23 mouse cellular contexts compared by ENCODE assay signal in genomic region chr3:131318211-131318610, GRCm38 (mm10). TPM values are rescaled to one million over a fixed set of nuclear protein-coding genes. Genes with fewer than 3 reads are reported as not detected.
DNase-seq lines count a peak whose midpoint lies in the region; ATAC-seq and TF ChIP-seq lines count a peak whose summit lies in the region.
"Had no signal": no experiment of that assay in that cellular context is flagged by ENCODE, and none has a peak within 500 bp of the region (broad histone marks: within the 10 kb centered on the region; RNA-seq: fewer than 3 reads in every experiment).

No protein-coding gene starts in this region.

- 69% methylated on average over 2 of the region's 2 CpGs for WGBS in stomach, postnatal 0 days
- WGBS in limb, embryonic 10.5 days, result 56% methylated on average over 2 of the region's 2 CpGs

- H3K9ac ChIP-seq in stomach, postnatal 0 days (ENCODE audit: low read length), result no peak overlapping the region
- H3K9ac ChIP-seq: embryonic facial prominence, embryonic 12.5 days; forebrain, embryonic 13.5 days; forebrain, embryonic 15.5 days; forebrain, postnatal 0 days had no signal

- TF ChIP-seq EP300 in stomach, postnatal 0 days (optimal IDR thresholded peaks at IDR 0.05), result no peak

- ATAC-seq in megakaryocyte, adult 5-6 weeks (ENCODE audit: poor library complexity, severe bottlenecking), result 0 out of 2 replicates have a peak, but pooled peaks have one; percentile 17
- no peak for ATAC-seq in stomach, postnatal 0 days (ENCODE audit: low FRiP score, low TSS enrichment)
- ATAC-seq: forebrain, embryonic 13.5 days; forebrain, embryonic 15.5 days; forebrain, postnatal 0 days; Patski had no signal

- H3K27ac ChIP-seq in stomach, postnatal 0 days (replicated peaks), result no peak overlapping the region
- no peak overlapping the region for H3K27ac ChIP-seq in limb, embryonic 10.5 days
- H3K27ac ChIP-seq: embryonic facial prominence, embryonic 10.5 days; embryonic facial prominence, embryonic 12.5 days; forebrain, embryonic 13.5 days; forebrain, embryonic 15.5 days had no signal

- H3K9me3 ChIP-seq in stomach, postnatal 0 days (ENCODE audit: control insufficient read depth, low read length), result no peaks in the 10 kb centered on the region
- H3K9me3 ChIP-seq in limb, embryonic 10.5 days (replicated peaks), result no peaks in the 10 kb centered on the region
- H3K9me3 ChIP-seq: embryonic facial prominence, embryonic 10.5 days; embryonic facial prominence, embryonic 12.5 days; forebrain, embryonic 13.5 days; forebrain, embryonic 15.5 days had no signal

- no peak overlapping the region for H3K4me3 ChIP-seq in stomach, postnatal 0 days (ENCODE audit: low read depth, low read length)
- H3K4me3 ChIP-seq in limb, embryonic 10.5 days, result no peak overlapping the region
- H3K4me3 ChIP-seq: embryonic facial prominence, embryonic 10.5 days; embryonic facial prominence, embryonic 12.5 days; forebrain, embryonic 13.5 days; forebrain, embryonic 15.5 days had no signal

- peak; percentile 27 for DNase-seq in retina, postnatal 1 day
- no peak for DNase-seq in retina, embryonic 14.5 days (ENCODE audit: low spot score)
- DNase-seq in R1 (ENCODE audit: low read depth, low spot score), result peak; percentile 55
- DNase-seq in stomach, postnatal 0 days (ENCODE audit: low spot score), result no peak
- no peak for DNase-seq in lung, postnatal 10 days
- no peak for DNase-seq in limb, embryonic 10.5 days (ENCODE audit: low spot score)
- DNase-seq in gastrocnemius, postnatal 10 days, result no peak
- DNase-seq: adrenal gland, adult 2 months; adrenal gland, postnatal 10 days; adrenal gland, postnatal 25 days; cerebellum, adult 11 months; cerebellum, adult 18-20 months; cerebellum, adult 8-10 months; cerebellum, adult 9-11 months; cerebellum, postnatal 14 days; cerebellum, postnatal 36 days; forebrain, postnatal 0 days had no signal

- H3K4me1 ChIP-seq in stomach, postnatal 0 days (replicated peaks; ENCODE audit: control insufficient read depth, insufficient read depth), result no peaks in the 10 kb centered on the region
- peaks cover 27% of the 10 kb centered on the region for H3K4me1 ChIP-seq in limb, embryonic 10.5 days
- H3K4me1 ChIP-seq: forebrain, embryonic 15.5 days had no signal

- H3K4me2 ChIP-seq in stomach, postnatal 0 days (replicated peaks; ENCODE audit: low read depth), result no peak overlapping the region
- H3K4me2 ChIP-seq: embryonic facial prominence, embryonic 12.5 days; forebrain, embryonic 13.5 days; forebrain, embryonic 15.5 days had no signal

- TF ChIP-seq CTCF in stomach, postnatal 0 days (IDR thresholded peaks at IDR 0.05; ENCODE audit: low read depth), result 0 out of 2 replicates have a peak, but pooled peaks have one; percentile 4

- no peaks in the 10 kb centered on the region for H3K27me3 ChIP-seq in stomach, postnatal 0 days (ENCODE audit: control insufficient read depth, insufficient read depth, low read length)
- H3K27me3 ChIP-seq in limb, embryonic 10.5 days (ENCODE audit: low read depth, poor library complexity, severe bottlenecking), result peaks cover 6% of the 10 kb centered on the region; the same call in 1 of the 2 replicates
- H3K27me3 ChIP-seq: embryonic facial prominence, embryonic 12.5 days; forebrain, embryonic 13.5 days; forebrain, embryonic 15.5 days; Patski had no signal

- H3K36me3 ChIP-seq in stomach, postnatal 0 days (ENCODE audit: control insufficient read depth, insufficient read depth, low read length), result no peaks in the 10 kb centered on the region
- H3K36me3 ChIP-seq in limb, embryonic 10.5 days, result no peaks in the 10 kb centered on the region
- H3K36me3 ChIP-seq: embryonic facial prominence, embryonic 10.5 days; embryonic facial prominence, embryonic 12.5 days; forebrain, embryonic 15.5 days had no signal

RNA-seq across cellular contexts. Expression of gene Cyp2u1, which starts 15.2 kb away (rescaled TPM):
- 0.18 TPM in 1 of 2 replicates, not detected in the other for total RNA-seq in megakaryocyte, adult 5-6 weeks (2015)
- 0.15 and 0.20 TPM in 2 replicates for total RNA-seq in megakaryocyte, adult 5-6 weeks (2017)
- 1.8 and 1.9 TPM in 2 replicates for polyA plus RNA-seq in stomach, postnatal 0 days (2015; fragmentation: Nextera tagmentation; extraction: Ambion mirVana)
- 0.72 and 1.1 TPM in 2 replicates for polyA plus RNA-seq in limb, embryonic 10.5 days (2016; fragmentation: Nextera tagmentation; extraction: Ambion mirVana)
- 1 to 10 TPM; 3.5 to 5.8 TPM for total RNA-seq in gastrocnemius, postnatal 10 days (2021)

RNA-seq across cellular contexts. Expression of gene Hadh, which starts 46.3 kb away (rescaled TPM):
- 25.3 and 34.4 TPM in 2 replicates for total RNA-seq in megakaryocyte, adult 5-6 weeks (2015)
- 26.0 and 29.6 TPM in 2 replicates for total RNA-seq in megakaryocyte, adult 5-6 weeks (2017)
- polyA plus RNA-seq in stomach, postnatal 0 days (2015; fragmentation: Nextera tagmentation; extraction: Ambion mirVana), result 172 and 176 TPM in 2 replicates
- 80.6 and 86.0 TPM in 2 replicates for polyA plus RNA-seq in limb, embryonic 10.5 days (2016; fragmentation: Nextera tagmentation; extraction: Ambion mirVana)
- 100 to 1,000 TPM; 208 to 234 TPM for total RNA-seq in gastrocnemius, postnatal 10 days (2021)

Comparison
In these comparisons a context has a peak if more than half of its experiments do, and no peak if none do; other contexts are left out.
1. DNase-seq: peak in retina, postnatal 1 day (single experiment) and R1 (single experiment); none in retina, embryonic 14.5 days (single experiment), stomach, postnatal 0 days (single experiment), lung, postnatal 10 days (single experiment), limb, embryonic 10.5 days (single experiment) and gastrocnemius, postnatal 10 days (single experiment).
2. RNA of gene Hadh, which starts 46.3 kb away (total RNA-seq): 208 to 234 TPM in gastrocnemius, postnatal 10 days; 25.3 to 34.4 TPM in megakaryocyte, adult 5-6 weeks; every median in the first group is over 4 times any median in the second.